Mouse (Mus musculus): ENCODE measurements around the gene Ank. TPM values are rescaled to one million over a fixed set of nuclear protein-coding genes. Genes with fewer than 3 reads are reported as not detected.

The Ank gene
- polyA plus RNA-seq (2014; fragmentation: Illumina TruSeq; extraction: RNeasy Lipid Tissue Mini Kit (QIAGEN cat#74804); ENCODE audit: low read depth, low replicate concordance), result 14.4 TPM

GRCm38 (mm10) chr15:27466131-27467080 lies at the start of gene Ank:
TSS of gene Ank (plus strand) at chr15:27466677.

DNA sequence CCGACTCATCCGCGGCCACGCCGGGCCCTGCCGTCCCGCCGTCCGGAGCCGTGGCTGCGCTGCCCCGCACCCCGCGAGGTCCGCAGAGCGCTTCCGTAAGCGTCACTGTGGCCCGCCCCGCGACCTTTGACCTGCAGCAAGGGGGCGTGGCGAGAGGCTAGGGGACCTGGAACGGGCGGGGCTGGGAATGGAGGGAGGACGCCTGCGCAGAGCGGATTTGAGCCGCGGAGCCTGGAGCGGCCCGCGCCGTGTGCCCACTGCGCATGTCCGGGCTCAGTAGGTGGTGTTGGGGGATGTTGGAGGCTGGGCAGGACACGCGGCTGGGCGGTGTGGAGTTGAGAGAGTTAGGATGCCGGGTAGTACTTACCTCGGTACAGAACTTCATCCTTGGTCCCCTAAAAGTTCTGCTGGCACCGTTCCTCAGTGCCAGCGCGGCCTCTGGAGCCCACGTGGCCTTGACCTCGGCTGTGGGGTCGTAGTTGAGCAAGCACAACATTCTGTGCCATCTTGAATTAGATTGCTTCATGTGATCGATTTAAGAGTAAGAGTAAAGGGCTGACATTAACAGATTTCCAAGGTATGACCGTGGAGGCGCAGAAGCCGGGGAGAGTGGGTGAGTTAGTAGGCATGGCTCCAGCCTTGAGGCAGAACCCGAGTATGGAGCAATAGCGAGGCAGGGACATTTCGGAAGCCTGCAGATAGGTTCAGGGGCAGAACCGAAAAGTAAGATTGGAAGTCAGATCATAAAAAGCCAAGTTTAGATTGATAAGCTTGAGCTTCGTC lies 164.3 kb downstream of the Ank start, which contains the start of gene Otulin:
Gene Otulin (minus strand): TSS at position 93 of the 783 bp plus-strand sequence.

Other genes starting within 250 kb of the Ank start
- gene Otulin, start 164.0 kb downstream of the Ank start, polyA plus RNA-seq (2014; fragmentation: Illumina TruSeq; extraction: RNeasy Lipid Tissue Mini Kit (QIAGEN cat#74804); ENCODE audit: low read depth, low replicate concordance), result 18.9 TPM
- 3.5 TPM for gene Otulinl, start 214.9 kb downstream of the Ank start, polyA plus RNA-seq (2014; fragmentation: Illumina TruSeq; extraction: RNeasy Lipid Tissue Mini Kit (QIAGEN cat#74804); ENCODE audit: low read depth, low replicate concordance)